Mouse (Mus musculus): ENCODE results near the gene Plekhg4. TPM values are rescaled to one million over a fixed set of nuclear protein-coding genes. Genes with fewer than 3 reads are reported as not detected.

Gene Plekhg4
- 0.49 TPM in 1 of 3 replicates, not detected in the others for total RNA-seq (2017)

GRCm38 (mm10) chr8:105373032-105373431 lies at the start of gene Plekhg4:
Gene Plekhg4, plus strand, starts transcription at chr8:105373274.
- ATAC-seq (replicated peaks; ENCODE audit: insufficient number of reproducible peaks, low FRiP score, low TSS enrichment, poor library complexity, severe bottlenecking) = no peak

- ATAC-seq (replicated peaks; ENCODE audit: insufficient number of reproducible peaks, low FRiP score, low TSS enrichment, poor library complexity, severe bottlenecking) = 0 out of 2 replicates have a peak, but pooled peaks have one; percentile 4
Observed at GRCm38 (mm10) chr8:105325641-105326093, 47.4 kb upstream of the Plekhg4 start.

- peak; percentile 96 for ATAC-seq (replicated peaks; ENCODE audit: insufficient number of reproducible peaks, low FRiP score, low TSS enrichment, poor library complexity, severe bottlenecking)
Observed at GRCm38 (mm10) chr8:105326141-105326672, 46.9 kb upstream of the Plekhg4 start, which contains the start of the genes Lrrc29 and Tmem208. Gene Lrrc29, minus strand, starts transcription at chr8:105326278. Gene Tmem208, plus strand, starts transcription at chr8:105326354.

GRCm38 (mm10) chr8:105326968-105327367 lies 46.1 kb upstream of the Plekhg4 start:
- ATAC-seq (replicated peaks; ENCODE audit: insufficient number of reproducible peaks, low FRiP score, low TSS enrichment, poor library complexity, severe bottlenecking) = no peak

GRCm38 (mm10) chr8:105330325-105330724 lies 42.7 kb upstream of the Plekhg4 start:
- no peak for ATAC-seq (replicated peaks; ENCODE audit: insufficient number of reproducible peaks, low FRiP score, low TSS enrichment, poor library complexity, severe bottlenecking)

GRCm38 (mm10) chr8:105331469-105331868 lies 41.6 kb upstream of the Plekhg4 start:
- ATAC-seq (replicated peaks; ENCODE audit: insufficient number of reproducible peaks, low FRiP score, low TSS enrichment, poor library complexity, severe bottlenecking) = no peak

- ATAC-seq (replicated peaks; ENCODE audit: insufficient number of reproducible peaks, low FRiP score, low TSS enrichment, poor library complexity, severe bottlenecking) = no peak
Observed at GRCm38 (mm10) chr8:105331931-105332330, 41.1 kb upstream of the Plekhg4 start.

- no peak for ATAC-seq (replicated peaks; ENCODE audit: insufficient number of reproducible peaks, low FRiP score, low TSS enrichment, poor library complexity, severe bottlenecking)
Observed at GRCm38 (mm10) chr8:105332523-105332922, 40.6 kb upstream of the Plekhg4 start.

GRCm38 (mm10) chr8:105336373-105337130 lies 36.5 kb upstream of the Plekhg4 start:
- ATAC-seq (replicated peaks; ENCODE audit: insufficient number of reproducible peaks, low FRiP score, low TSS enrichment, poor library complexity, severe bottlenecking) = no peak

GRCm38 (mm10) chr8:105338992-105339391 lies 34.1 kb upstream of the Plekhg4 start:
- ATAC-seq (replicated peaks; ENCODE audit: insufficient number of reproducible peaks, low FRiP score, low TSS enrichment, poor library complexity, severe bottlenecking) = no peak

- no peak for ATAC-seq (replicated peaks; ENCODE audit: insufficient number of reproducible peaks, low FRiP score, low TSS enrichment, poor library complexity, severe bottlenecking)
Observed at GRCm38 (mm10) chr8:105339886-105340635, 33.0 kb upstream of the Plekhg4 start.

GRCm38 (mm10) chr8:105341399-105341798 lies 31.7 kb upstream of the Plekhg4 start:
- no peak for ATAC-seq (replicated peaks; ENCODE audit: insufficient number of reproducible peaks, low FRiP score, low TSS enrichment, poor library complexity, severe bottlenecking)

- ATAC-seq (replicated peaks; ENCODE audit: insufficient number of reproducible peaks, low FRiP score, low TSS enrichment, poor library complexity, severe bottlenecking) = no peak
Observed at GRCm38 (mm10) chr8:105342768-105343167, 30.3 kb upstream of the Plekhg4 start.

GRCm38 (mm10) chr8:105343791-105344574 lies 29.1 kb upstream of the Plekhg4 start:
- ATAC-seq (replicated peaks; ENCODE audit: insufficient number of reproducible peaks, low FRiP score, low TSS enrichment, poor library complexity, severe bottlenecking) = no peak

GRCm38 (mm10) chr8:105345061-105345975 lies 27.8 kb upstream of the Plekhg4 start:
- ATAC-seq (replicated peaks; ENCODE audit: insufficient number of reproducible peaks, low FRiP score, low TSS enrichment, poor library complexity, severe bottlenecking) = peak; percentile 49

GRCm38 (mm10) chr8:105346611-105347427 lies 26.3 kb upstream of the Plekhg4 start:
- no peak for ATAC-seq (replicated peaks; ENCODE audit: insufficient number of reproducible peaks, low FRiP score, low TSS enrichment, poor library complexity, severe bottlenecking)

All from monocyte, adult 5-6 weeks (primary cell).